Mouse (Mus musculus): ENCODE results near the gene Cxcl17. TPM values are rescaled to one million over a fixed set of nuclear protein-coding genes. Genes with fewer than 3 reads are reported as not detected.

The Cxcl17 gene
- total RNA-seq, 2 experiments from 2014 or later: not detected

DNA sequence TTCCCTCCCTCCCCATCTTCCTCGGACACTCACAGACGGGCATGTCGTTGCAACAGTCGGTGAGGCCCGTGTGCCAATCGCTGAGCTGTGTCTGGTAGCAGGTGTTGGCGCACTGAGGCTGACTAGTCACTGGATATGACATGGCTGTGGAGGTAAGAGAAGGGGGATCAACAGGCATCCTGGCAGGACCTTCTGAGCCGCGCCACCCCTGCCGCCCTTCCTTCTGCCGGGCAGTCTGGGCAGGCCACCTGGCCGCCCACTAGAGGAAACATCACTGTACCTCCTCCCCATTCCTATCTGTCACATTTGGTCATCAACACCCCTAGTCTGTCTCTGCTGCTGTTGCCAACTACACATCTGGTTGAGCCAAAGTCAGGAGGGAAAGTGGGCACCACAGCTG lies 44.4 kb downstream of the Cxcl17 start:
- no peak for DNase-seq (ENCODE audit: low spot score in 2 of 2)
- Histone ChIP-seq H3K4me3 (no peak overlapping the region), H3K27ac (no peak overlapping the region)
- TF ChIP-seq CTCF (conservative IDR thresholded peaks at IDR 0.05): no peak

- TF ChIP-seq CTCF (conservative IDR thresholded peaks at IDR 0.05): peak; percentile 65
- H3K27ac ChIP-seq: no peak overlapping the region
- no peak overlapping the region for H3K4me3 ChIP-seq
- DNase-seq (ENCODE audit: low spot score in 2 of 2): no peak
These were observed 44.9 kb downstream of the Cxcl17 start for GRCm38 (mm10) chr7:25367632-25368293.

DNA sequence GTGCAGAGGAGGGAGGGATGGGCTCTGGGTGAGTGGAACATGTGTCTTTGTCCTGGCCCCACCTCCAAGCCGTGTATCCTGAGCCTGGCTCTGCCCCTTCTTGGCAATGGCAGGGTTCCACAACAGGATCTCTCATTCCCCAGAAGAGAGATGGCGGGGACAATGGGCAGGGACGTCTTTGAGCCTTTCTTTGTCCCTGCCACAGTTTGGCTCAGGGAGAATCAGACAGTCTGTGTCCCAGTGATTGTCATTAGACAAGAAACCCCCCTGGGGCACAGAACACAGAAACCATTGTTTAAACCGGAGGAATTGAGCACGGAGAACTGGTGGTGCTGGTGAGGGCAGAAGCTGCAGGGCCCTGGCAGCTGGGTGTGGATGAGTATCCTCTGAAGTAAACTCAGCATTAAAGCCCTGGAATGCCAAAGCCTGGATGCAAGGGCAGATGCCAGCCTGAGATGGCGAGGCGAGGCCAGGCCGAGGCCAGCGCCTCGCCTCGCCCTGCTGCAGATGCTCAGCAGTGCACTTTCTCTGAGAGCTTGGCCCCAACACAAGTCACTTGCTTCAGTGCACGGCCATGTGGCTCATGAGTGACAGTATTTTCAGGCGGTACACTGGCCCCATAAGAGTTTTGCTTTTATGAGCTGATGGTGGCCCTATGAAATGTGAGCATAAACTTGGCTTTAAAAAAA lies 46.6 kb downstream of the Cxcl17 start:
- Histone ChIP-seq H3K4me3 (no peak overlapping the region), H3K27ac (no peak overlapping the region)
- DNase-seq (ENCODE audit: low spot score in 2 of 2): no peak
- no peak for TF ChIP-seq CTCF (conservative IDR thresholded peaks at IDR 0.05)

- H3K27ac ChIP-seq: no peak overlapping the region
- H3K4me3 ChIP-seq: no peak overlapping the region
- no peak for TF ChIP-seq CTCF (conservative IDR thresholded peaks at IDR 0.05)
- no peak for DNase-seq (ENCODE audit: low spot score in 2 of 2)
These were observed 49.1 kb downstream of the Cxcl17 start for GRCm38 (mm10) chr7:25363632-25364031.

DNA sequence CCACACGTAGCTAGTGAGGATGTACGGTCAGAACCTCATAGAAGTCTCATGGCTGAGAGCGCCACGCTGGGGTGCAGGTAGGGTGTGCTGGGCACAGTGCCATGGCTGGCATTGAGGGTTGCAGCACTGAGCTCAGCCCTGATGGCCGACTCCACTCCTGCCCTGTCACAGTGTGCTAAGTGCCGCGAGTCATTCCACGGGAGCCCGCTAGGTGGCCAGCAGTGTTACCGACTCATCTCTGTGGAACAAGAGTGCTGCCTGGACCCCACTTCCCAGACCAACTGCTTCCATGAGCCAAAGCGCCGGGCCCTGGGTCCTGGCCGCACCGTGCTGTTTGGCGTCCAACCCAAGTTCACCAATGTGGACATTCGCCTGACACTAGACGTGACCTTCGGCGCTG lies 49.5 kb downstream of the Cxcl17 start:
- Histone ChIP-seq H3K27ac (no peak overlapping the region), H3K4me3 (no peak overlapping the region)
- peak; percentile 68 for TF ChIP-seq CTCF (conservative IDR thresholded peaks at IDR 0.05)
- DNase-seq (ENCODE audit: low spot score in 2 of 2): no peak

- no peak for DNase-seq (ENCODE audit: low spot score in 2 of 2)
- TF ChIP-seq CTCF (conservative IDR thresholded peaks at IDR 0.05): peak; percentile 46
- H3K27ac ChIP-seq: no peak overlapping the region
- H3K4me3 ChIP-seq: no peak overlapping the region
These were observed 53.9 kb downstream of the Cxcl17 start for GRCm38 (mm10) chr7:25358721-25359206.

Other genes with a start within 250 kb of the Cxcl17 start
- gene Pou2f2, start 233.2 kb downstream of the Cxcl17 start, total RNA-seq (2021): 1 to 10 TPM; 8.2 to 8.5 TPM
- gene Dedd2, start 192.3 kb downstream of the Cxcl17 start, total RNA-seq (2021): 10 to 100 TPM; 23.7 to 24.1 TPM
- gene Zfp526, start 191.5 kb downstream of the Cxcl17 start, total RNA-seq (2021): 10 to 100 TPM; 10.5 to 12.7 TPM
- 100 to 1,000 TPM; 206 to 220 TPM for gene Gsk3a, start 175.0 kb downstream of the Cxcl17 start, total RNA-seq (2021)
- gene Erf, start 162.1 kb downstream of the Cxcl17 start, total RNA-seq (2021): 10 to 100 TPM; 40.3 to 45.1 TPM
- 100 to 1,000 TPM; 218 to 225 TPM for gene Cic, start 145.2 kb downstream of the Cxcl17 start, total RNA-seq (2021)
- 10 to 100 TPM; 16.9 to 21.0 TPM for gene Pafah1b3, start 114.9 kb downstream of the Cxcl17 start, total RNA-seq (2021)
- gene Prr19, start 111.5 kb downstream of the Cxcl17 start, total RNA-seq (2021): not detected
- 10 to 100 TPM; 27.4 to 27.8 TPM for gene Tmem145, start 106.8 kb downstream of the Cxcl17 start, total RNA-seq (2021)
- gene Megf8, start 95.7 kb downstream of the Cxcl17 start, total RNA-seq (2021): 100 to 1,000 TPM in 1 of 2 experiments, 10 to 100 TPM in 1; 96.9 to 100 TPM
- not detected for gene Cnfn, start 43.2 kb downstream of the Cxcl17 start, total RNA-seq (2021)
- gene Lipe, start 14.2 kb downstream of the Cxcl17 start, total RNA-seq (2021): 1 to 10 TPM; 9.1 to 10.0 TPM
- 1 to 10 TPM; 3.2 to 4.2 TPM for gene Ceacam1, start 64.7 kb upstream of the Cxcl17 start, total RNA-seq (2021)
- gene Ceacam2, start 127.0 kb upstream of the Cxcl17 start, total RNA-seq (2021): under 1 TPM; 0.20 to 0.67 TPM
- gene Erich4, start 203.0 kb upstream of the Cxcl17 start, total RNA-seq (2021): not detected
- gene Dmac2, start 206.5 kb upstream of the Cxcl17 start, total RNA-seq (2021): 10 to 100 TPM; 47.0 to 50.3 TPM
- gene B3gnt8, start 213.8 kb upstream of the Cxcl17 start, total RNA-seq (2021): 1 to 10 TPM; 1.5 to 1.9 TPM
- gene Bckdha, start 246.1 kb upstream of the Cxcl17 start, total RNA-seq (2021): 10 to 100 TPM; 37.1 to 41.4 TPM
- 10 to 100 TPM; 26.9 to 28.1 TPM for gene Exosc5, start 246.3 kb upstream of the Cxcl17 start, total RNA-seq (2021)